Mouse (Mus musculus) small intestine, adult 2 months (tissue): ENCODE measurements around the gene Pus3.

Source experiments
- CTCF ChIP-seq: fragments of 200-500 bp; IDR thresholded peaks from 2 replicates; pipeline ENCODE4 v1.5.1; 2012; ENCODE audit warnings: low read depth, mild to moderate bottlenecking, control low read depth, inconsistent platforms, low read length, moderate library complexity, mixed read lengths; ENCODE audit not compliant: insufficient replicate concordance, insufficient read length; ENCODE audit errors: extremely low read depth
- POLR2A ChIP-seq: fragments of 200-500 bp; IDR thresholded peaks from 2 replicates; pipeline ENCODE4 v1.6.1; 2012; ENCODE audit warnings: low read depth, mild to moderate bottlenecking, control low read depth, inconsistent platforms, low read length, moderate library complexity

DNA sequence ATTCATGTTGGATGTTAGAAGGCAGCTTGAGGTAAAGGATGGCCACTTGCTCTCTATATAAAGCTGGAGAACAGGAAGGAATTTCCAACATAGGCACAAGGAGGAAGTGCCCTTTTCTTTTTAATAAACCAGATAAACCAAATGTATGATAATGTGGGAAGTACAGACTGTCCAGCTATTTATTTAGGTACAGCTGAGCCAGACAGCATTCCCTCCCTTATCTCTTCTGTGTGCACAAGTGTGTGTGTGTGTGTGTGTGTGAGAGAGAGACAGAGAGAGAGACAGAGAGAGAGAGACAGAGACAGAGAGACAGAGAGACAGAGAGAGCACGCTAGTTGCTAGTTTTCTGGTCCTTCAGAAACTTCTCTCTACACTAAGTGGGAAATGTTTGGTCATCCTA is 53.4 kb downstream of the Pus3 start, which contains the start of gene Pate4:
- no peak for TF ChIP-seq POLR2A
- TF ChIP-seq CTCF = no peak
